Mouse (Mus musculus) testis, adult 2 months (tissue): ENCODE measurements around the gene Tk1.

ENCODE experiments used
- CTCF ChIP-seq: fragments of 200-500 bp; IDR thresholded peaks from 2 replicates; pipeline ENCODE4 v1.5.1; 2012; ENCODE audit warnings: low read depth, mild to moderate bottlenecking, inconsistent platforms, low read length, moderate library complexity; ENCODE audit not compliant: control insufficient read depth, insufficient read depth, insufficient replicate concordance
- POLR2A ChIP-seq: fragments of 200-500 bp; IDR thresholded peaks from 2 replicates; pipeline ENCODE4 v1.6.1; 2012; ENCODE audit warnings: low read depth, mild to moderate bottlenecking, inconsistent platforms, low read length, moderate library complexity; ENCODE audit not compliant: control insufficient read depth

DNA sequence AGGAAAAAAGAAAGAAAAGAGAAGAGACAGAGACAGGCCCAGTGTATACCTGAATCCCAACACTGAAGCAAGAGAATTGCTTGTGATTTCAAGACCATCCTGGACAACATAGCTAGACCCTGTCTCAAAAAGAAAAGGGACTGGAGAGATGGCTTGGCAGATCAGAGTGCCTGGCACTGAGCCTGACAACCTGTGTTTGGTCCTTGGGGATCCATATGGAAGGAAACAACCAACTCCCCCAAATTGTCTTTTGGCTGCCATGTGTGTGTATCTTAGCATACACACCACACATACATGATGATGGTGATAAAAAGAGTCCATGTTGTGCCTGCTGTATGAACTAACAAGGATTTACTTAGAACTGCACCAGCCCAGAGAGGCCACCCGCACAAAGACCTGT lies 13.1 kb upstream of the Tk1 start:
- TF ChIP-seq CTCF (no peak), POLR2A (no peak)
